Mouse (Mus musculus): Measurements from ENCODE around the gene Nsun4.

Gene Nsun4

GRCm38 (mm10) chr4:116053399-116053961 lies at the start of gene Nsun4:
TSS of gene Nsun4 (minus strand) at chr4:116053876.
- DNase-seq (ENCODE audit: low spot score in 2 of 2): peak; percentile 84 to 87

DNA sequence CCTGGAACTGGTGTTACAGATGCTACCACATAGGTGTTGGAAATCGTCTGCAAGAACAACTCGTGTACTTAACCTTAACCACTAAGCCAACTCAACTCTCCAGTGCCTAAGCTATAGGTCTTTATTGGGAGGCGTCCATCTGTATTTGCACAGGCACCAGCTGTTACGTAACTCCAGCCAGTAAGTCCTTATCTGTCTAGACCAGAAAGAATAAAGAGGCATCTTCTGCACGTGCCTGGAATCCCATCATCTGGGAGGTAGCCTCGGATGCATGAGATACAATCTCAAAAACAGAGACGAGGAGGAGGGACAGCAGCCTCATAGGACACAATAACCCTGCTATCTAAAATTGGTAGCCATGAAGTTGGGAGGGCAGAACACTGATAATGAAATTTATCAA lies 47.3 kb upstream of the Nsun4 start:
- DNase-seq (ENCODE audit: low spot score in 2 of 2): no peak

DNA sequence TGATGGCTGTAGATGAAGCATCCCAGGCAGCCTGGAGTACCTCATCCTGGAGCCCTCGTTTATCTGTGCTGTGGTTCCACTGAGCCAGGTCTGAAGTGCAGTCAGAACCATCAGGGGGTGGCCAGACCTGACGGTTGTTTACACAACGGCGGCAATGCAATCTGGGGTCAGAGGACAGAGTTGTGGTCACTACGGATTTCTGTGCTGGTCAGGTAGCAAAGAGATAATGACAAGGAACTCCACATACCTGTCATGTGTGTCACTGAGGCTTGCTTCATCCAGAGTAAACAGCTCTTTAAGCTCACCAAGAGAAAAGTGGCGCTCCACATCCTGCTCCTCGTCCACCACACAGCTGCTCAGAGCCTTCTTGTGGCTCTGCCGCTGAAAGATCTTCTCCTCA lies 43.5 kb upstream of the Nsun4 start:
- DNase-seq (ENCODE audit: low spot score in 2 of 2): peak; percentile 9 to 40

DNA sequence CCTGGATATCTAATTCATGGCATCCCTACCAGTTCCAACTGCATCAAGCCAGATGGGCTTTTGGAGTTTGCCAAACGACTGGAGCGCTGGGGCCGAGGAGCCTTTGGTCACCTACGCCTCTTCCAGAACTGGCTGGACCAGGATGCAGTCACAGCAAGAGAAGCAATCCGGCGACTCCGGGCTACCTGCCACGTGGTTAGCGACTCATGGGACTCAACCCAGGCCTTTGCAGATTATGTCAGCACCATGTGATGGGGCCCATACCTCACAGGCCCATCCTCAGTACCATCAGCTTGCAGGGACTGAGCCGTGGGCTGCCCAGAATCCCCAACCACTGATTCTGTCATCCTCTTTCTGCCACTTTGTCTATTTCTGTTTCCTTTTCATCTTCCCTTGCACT lies 42.6 kb upstream of the Nsun4 start:
- DNase-seq (ENCODE audit: low spot score in 2 of 2): no peak

DNA sequence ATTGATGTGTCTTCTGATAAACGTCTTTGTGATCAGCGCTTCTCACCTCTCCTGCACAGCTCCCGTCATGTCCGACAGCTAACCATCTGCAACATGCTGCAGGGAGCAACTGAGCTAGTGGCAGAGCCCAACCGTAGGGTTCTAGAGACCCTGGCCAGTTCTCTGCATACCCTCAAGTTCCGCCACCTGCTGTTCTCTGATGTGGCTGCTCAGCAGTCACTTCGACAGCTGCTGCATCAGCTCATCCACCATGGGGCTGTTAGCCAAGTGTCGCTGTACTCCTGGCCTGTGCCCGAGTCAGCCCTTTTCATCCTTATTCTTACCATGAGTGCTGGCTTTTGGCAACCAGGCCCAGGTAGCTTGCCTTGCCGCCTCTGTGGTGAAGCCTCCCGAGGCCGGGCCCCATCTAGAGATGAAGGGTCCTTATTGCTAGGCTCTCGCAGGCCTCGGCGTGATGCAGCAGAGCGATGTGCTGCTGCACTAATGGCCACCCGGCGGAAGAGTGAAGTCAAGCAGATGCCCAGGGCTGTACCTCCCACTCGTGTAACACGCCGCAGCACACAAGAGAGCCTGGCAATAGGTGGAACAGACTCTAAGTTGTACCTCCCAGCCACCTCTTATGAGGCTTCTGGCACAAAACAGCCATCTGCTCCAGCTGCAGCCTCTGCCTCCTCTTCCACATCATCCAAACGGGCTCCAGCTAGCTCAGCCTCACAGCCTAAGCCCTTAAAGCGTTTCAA lies 35.0 kb upstream of the Nsun4 start:
- DNase-seq (ENCODE audit: low spot score in 2 of 2): no peak

DNA sequence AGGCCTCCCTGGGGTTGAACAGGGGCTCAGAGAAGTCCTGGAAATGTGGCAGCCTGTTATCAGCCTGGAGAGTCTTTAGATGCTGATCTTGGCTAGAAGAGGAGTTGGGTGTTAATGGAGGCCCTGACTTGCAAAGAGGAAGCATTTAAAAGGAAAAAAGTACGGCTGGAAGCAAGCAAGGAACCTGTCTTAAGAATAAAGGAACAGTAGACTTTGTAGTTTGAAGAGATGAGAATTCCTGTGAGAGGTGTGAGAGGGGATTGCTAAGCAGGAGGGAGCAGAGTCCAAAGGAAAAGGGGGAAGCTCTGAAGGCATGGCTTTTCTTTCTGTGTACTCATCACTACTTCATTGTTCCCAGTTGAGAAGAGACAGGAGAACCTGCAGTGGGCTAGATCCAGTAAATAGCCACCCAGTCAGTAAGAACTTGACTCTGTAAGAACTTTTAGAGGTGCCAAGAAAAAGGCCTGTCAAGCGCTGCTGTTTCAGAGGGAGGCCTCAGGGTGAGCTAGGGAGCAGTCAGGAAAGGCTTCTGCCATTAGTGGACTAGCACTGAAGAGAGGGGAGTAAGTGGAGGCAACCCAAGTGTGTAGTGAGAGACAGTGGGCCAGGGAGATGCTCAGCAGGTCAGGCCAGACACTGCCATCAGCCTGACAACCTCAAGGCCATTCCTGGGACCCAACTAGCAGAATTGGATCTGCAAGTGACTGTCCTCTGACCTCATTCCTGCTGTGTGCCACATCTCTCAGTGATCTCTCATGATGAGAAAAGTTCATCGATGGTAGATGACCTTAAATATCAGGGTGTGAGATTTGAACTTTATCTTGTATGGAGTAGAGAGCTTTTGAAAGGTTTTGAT lies 23.8 kb upstream of the Nsun4 start:
- DNase-seq (ENCODE audit: low spot score in 2 of 2): no peak

DNA sequence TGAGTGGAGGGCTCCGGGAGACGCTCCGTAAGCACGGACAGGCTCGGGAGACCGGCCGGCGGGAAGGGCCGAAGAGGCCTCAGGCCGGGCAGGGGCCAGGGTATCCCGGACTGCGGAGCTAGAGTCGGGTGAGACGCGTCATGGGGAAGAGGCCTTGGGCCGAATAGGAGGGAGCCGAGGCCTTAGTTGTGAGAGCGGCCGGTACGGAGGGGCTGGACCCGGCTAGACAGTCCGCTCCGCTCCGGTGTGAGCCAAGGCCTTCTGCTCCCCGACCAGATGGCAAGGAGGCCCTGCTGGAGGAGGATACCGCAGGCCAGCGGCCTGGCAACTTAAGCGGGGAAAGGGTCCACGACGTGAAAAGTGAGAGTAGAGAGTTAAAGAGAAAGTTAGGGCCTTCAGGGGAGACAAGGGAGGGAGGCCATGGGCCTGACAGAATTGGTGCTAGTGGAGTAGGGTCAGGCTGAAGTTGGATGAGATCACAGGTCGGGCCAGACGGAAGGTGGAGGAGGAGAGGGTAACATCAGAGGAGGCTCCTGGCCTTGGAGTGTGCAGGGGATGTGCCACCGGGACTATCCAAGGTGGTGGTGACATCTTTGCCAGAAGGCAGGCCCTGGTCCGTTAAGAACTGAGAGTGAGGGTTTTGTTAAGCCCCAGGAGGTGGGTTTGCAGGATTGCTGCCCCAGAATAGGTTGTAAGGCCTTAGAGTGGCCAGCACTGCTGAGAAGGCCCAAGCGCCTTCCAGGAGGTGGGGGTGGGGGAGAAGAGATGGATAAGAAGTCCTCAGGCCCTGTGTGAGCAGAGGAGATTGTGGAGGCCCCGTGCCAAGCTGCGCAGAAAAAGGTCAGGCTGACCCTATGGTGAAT lies 22.9 kb upstream of the Nsun4 start:
- DNase-seq (ENCODE audit: low spot score in 2 of 2): peak in 1 of 2 experiments; percentile 22

GRCm38 (mm10) chr4:116075631-116076368 lies 22.1 kb upstream of the Nsun4 start:
- DNase-seq (ENCODE audit: low spot score in 2 of 2): peak; percentile 56 to 75

- peak; percentile 88 to 92 for DNase-seq (ENCODE audit: low spot score in 2 of 2)
Observed at GRCm38 (mm10) chr4:116074861-116075620, 21.4 kb upstream of the Nsun4 start, which contains the start of the genes Uqcrh and Lrrc41. TSS of gene Uqcrh (minus strand) at chr4:116075071. TSS of gene Lrrc41 (plus strand) at chr4:116075269.

DNA sequence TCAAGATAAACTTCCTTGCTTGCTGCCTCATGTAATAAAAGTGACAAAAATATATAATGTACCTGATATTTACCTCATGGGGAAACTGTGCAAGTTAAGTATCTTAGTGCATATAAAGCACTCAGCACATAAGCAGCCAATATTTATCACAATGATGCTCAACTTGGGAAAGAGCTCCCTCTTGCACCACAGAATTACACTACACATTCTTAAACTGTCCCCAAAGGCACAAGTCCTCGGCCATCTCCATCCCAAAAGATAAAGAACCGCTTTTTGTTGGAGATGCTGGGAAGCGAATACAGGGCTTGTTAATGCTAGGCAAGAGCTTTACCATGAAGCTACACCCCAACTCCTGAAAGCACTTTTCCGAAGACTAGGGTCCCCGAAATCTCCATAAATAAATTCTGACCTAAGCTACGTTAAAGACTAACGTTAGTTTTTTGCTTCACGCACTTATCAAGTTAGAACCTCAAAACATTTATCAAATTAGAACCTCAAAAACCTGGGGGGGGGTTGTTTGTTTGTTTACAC lies 20.5 kb upstream of the Nsun4 start:
- DNase-seq (ENCODE audit: low spot score in 2 of 2): no peak

DNA sequence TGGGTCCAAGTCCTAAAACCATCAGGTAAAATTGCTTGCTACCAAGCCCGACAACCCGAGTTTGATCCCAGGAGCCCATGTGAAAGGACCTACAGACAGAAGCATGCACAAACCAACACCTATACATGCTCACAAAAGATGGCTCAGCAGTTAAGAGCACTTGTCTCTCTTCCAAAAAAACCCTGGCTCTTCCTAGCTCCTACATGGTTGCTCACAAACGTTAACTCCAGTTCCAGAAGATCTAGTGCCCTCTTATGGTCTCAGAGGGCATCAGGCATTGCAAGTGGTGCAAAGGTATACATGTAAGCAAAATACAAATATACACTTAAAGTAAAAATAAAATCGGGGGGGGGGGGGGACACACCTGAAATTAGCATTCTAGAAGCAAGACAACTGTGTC lies 19.5 kb upstream of the Nsun4 start:
- no peak for DNase-seq (ENCODE audit: low spot score in 2 of 2)

DNA sequence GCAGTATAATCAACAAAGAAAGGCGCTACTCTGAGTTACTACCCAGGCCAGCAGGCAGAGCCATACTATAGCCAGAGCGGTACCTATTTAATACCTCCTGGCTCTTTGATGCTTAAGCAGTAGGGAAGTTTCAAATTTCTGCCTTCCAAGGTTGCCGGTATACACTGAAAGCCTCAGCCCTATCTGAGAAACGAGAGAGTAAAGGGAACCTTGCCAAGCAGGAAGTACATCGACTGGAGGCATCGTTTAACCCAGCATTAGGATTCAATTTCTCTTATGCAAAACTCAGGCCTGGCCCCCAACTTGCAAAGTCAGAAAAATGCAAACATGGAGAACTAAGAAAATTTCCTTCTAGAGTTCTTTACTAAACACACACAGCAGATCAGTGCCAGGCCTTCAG lies 16.4 kb upstream of the Nsun4 start:
- no peak for DNase-seq (ENCODE audit: low spot score in 2 of 2)

DNA sequence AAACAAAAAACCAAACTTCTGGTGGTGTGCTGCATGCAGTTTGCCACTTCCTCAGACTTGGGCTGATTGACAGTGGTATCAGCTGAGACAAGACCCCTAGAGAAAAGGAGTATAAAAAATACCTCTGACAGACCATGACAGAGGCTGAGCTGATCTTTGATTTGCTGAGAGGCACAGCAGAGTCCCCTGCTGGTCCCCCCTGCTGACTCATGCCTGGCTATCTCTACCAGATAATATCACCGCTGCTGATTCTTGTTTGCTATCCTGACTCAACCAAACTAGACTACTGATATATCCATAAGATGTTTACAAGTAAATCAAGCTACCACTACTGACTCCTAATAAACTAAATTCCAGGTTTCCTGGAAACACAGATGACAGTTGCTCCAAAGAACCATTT lies 10.2 kb upstream of the Nsun4 start:
- DNase-seq (ENCODE audit: low spot score in 2 of 2): no peak

GRCm38 (mm10) chr4:116059012-116059726 lies 5.5 kb upstream of the Nsun4 start:
- no peak for DNase-seq (ENCODE audit: low spot score in 2 of 2)

GRCm38 (mm10) chr4:116057559-116057958 lies 3.9 kb upstream of the Nsun4 start:
- no peak for DNase-seq (ENCODE audit: low spot score in 2 of 2)

- DNase-seq (ENCODE audit: low spot score in 2 of 2): peak; percentile 16 to 28
Observed at GRCm38 (mm10) chr4:116052526-116053293, 966 bp downstream of the Nsun4 start.

- no peak for DNase-seq (ENCODE audit: low spot score in 2 of 2)
Observed at GRCm38 (mm10) chr4:116049211-116049610, 4.5 kb downstream of the Nsun4 start.

Measured in urinary bladder, adult 18-20 months (tissue).